Mouse (Mus musculus): ENCODE data around the gene Oxsr1. TPM values are rescaled to one million over a fixed set of nuclear protein-coding genes. Genes with fewer than 3 reads are reported as not detected.
A peak's percentile ranks its signal among the peaks of the same experiment; 100 is the strongest.
"Not testable (repeated sequence)": the region's sequence is repeated elsewhere in the genome, so short reads cannot be mapped to it uniquely, and the experiment has no call there.

Gene Oxsr1
- total RNA-seq, 2 experiments from 2014 or later = 37.6 to 37.9 TPM

GRCm38 (mm10) chr9:119240286-119240997, 81.8 kb downstream of the Oxsr1 start:
- intact Hi-C loops (cut with DNase I) = no loop called here
- DNase-seq = no peak

GRCm38 (mm10) chr9:119239274-119239673, 83.0 kb downstream of the Oxsr1 start:
- no peak for DNase-seq
- intact Hi-C loops (cut with DNase I) = no loop called here

- no peak for DNase-seq
- intact Hi-C loops (cut with DNase I) = no loop called here
Measured at GRCm38 (mm10) chr9:119238796-119239195, 83.4 kb downstream of the Oxsr1 start.

- intact Hi-C loops (cut with DNase I) = no loop called here
- DNase-seq = no peak
Measured at GRCm38 (mm10) chr9:119231552-119231951, 90.7 kb downstream of the Oxsr1 start.

- intact Hi-C loops (cut with DNase I) = no loop called here
- no peak for DNase-seq
Measured at GRCm38 (mm10) chr9:119230829-119231228, 91.4 kb downstream of the Oxsr1 start.

- intact Hi-C loops (cut with DNase I) = no loop called here
- no peak for DNase-seq
Measured at GRCm38 (mm10) chr9:119220249-119220648, 102.0 kb downstream of the Oxsr1 start.

- intact Hi-C loops (cut with DNase I) = no loop called here
- DNase-seq = no peak
Measured at GRCm38 (mm10) chr9:119219667-119220066, 102.6 kb downstream of the Oxsr1 start.

GRCm38 (mm10) chr9:119215341-119215740, 106.9 kb downstream of the Oxsr1 start:
- DNase-seq; intact Hi-C loops (cut with DNase I): not testable (repeated sequence)

GRCm38 (mm10) chr9:119214601-119215000, 107.6 kb downstream of the Oxsr1 start:
- no peak for DNase-seq
- intact Hi-C loops (cut with DNase I) = no loop called here

GRCm38 (mm10) chr9:119212996-119213395, 109.2 kb downstream of the Oxsr1 start:
- DNase-seq = no peak
- intact Hi-C loops (cut with DNase I) = no loop called here

- DNase-seq = no peak
- intact Hi-C loops (cut with DNase I) = no loop called here
Measured at GRCm38 (mm10) chr9:119208998-119209397, 113.2 kb downstream of the Oxsr1 start, which contains the start of gene Slc22a13. Gene Slc22a13 (minus strand): TSS chr9:119209098.

GRCm38 (mm10) chr9:119207113-119207512, 115.1 kb downstream of the Oxsr1 start:
- intact Hi-C loops (cut with DNase I) = no loop called here
- DNase-seq = no peak

- DNase-seq = no peak
- intact Hi-C loops (cut with DNase I) = no loop called here
Measured at GRCm38 (mm10) chr9:119206666-119207065, 115.6 kb downstream of the Oxsr1 start.

- DNase-seq = no peak
- intact Hi-C loops (cut with DNase I) = no loop called here
Measured at GRCm38 (mm10) chr9:119205756-119206155, 116.5 kb downstream of the Oxsr1 start.

- no peak for DNase-seq
- intact Hi-C loops (cut with DNase I) = no loop called here
Measured at GRCm38 (mm10) chr9:119203617-119204016, 118.6 kb downstream of the Oxsr1 start.

GRCm38 (mm10) chr9:119201653-119202052, 120.6 kb downstream of the Oxsr1 start:
- intact Hi-C loops (cut with DNase I) = no loop called here
- DNase-seq = no peak

- no peak for DNase-seq
- intact Hi-C loops (cut with DNase I) = no loop called here
Measured at GRCm38 (mm10) chr9:119199151-119199861, 122.9 kb downstream of the Oxsr1 start.

GRCm38 (mm10) chr9:119192202-119192990, 129.8 kb downstream of the Oxsr1 start:
- DNase-seq = peak; percentile 16 to 29
- intact Hi-C loops (cut with DNase I) = no loop called here
